Mouse (Mus musculus): ENCODE data around the gene Wdr13.
A peak's percentile ranks its signal among the peaks of the same experiment; 100 is the strongest.
"Not testable (repeated sequence)": the region's sequence is repeated elsewhere in the genome, so short reads cannot be mapped to it uniquely, and the experiment has no call there.

Wdr13 gene

DNA sequence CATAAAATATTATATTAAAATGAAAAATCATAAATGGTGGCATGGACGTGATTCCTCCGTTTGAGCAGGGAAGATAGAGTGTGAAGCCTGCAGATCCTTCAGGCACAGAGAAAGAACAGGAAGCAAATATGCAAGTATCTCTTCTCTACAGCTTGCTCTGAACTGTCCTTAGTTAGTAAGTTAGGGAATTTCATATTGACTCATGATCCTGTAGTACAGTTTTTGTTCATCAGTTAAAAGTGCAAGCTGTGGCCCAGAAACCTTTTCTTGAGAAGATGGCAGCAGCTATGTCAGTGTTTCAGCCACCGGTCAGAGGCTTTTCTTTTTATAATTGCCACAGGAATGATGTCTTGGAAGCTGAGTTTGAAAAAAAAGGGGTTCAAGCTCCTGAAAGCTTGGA, 27.7 kb downstream of the Wdr13 start:
- no peak for DNase-seq (ENCODE audit: low spot score in 2 of 2)

DNA sequence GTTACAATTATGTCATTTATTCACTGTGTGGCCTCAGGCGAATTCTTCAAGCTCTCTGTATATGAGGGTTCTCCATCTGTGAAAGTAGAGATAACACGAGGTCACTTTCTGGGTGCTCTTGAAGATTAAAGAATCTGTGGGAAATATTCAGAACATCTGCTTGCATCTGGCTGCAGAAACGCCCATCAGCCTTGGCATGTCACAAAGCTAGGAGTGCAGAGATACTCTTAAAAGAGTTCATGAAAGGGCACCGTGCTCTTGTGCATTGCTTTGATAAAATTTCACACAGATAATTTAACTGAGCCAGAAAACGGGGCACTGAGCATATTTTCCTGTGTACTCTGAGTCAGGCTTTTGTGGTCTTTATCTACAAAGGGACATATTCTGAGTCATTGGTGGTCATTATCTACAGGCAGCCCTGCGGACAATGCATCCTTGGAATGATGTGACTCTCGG, 30.5 kb downstream of the Wdr13 start:
- no peak for DNase-seq (ENCODE audit: low spot score in 2 of 2)

DNA sequence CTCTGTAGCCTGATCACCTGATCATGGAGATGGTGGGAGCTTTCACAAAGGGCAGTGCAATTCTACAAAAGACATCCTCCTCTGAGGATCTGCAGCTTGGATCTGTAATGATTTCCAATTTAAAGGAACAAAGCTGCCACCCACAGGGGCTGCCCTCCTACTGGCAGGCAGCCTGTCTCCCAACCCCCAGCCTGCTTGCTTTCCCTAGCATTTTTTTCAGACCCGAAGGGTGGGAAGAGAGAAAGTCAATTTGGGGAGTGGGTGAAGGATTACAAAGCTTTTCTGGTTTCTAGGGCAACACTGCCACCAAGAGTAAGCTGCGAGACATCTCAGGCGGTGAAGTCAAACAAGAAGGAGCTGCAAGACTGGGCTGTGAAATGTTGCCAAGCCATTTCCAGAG, 31.7 kb downstream of the Wdr13 start:
- DNase-seq (ENCODE audit: low spot score in 2 of 2): no peak

DNA sequence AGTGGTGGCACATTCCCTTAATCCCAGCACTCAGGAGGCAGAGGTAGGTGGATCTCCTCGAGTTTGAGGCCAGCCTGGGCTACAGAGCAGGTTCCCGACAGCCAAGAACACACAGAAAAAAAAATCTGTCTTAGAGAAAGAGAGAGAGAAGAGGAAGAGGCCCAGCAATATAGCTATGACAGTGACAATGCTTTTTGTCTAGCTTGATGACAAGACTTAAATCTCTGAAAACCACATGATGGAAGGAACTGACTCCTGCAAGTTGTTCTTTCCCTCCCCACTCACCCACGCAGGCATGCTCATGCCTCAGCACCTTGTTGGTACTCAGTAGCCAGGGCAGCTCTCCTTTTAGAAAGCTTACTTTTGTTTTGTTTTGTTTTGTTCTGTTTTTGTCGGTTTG, 33.3 kb downstream of the Wdr13 start:
- DNase-seq (ENCODE audit: low spot score in 2 of 2): no peak

DNA sequence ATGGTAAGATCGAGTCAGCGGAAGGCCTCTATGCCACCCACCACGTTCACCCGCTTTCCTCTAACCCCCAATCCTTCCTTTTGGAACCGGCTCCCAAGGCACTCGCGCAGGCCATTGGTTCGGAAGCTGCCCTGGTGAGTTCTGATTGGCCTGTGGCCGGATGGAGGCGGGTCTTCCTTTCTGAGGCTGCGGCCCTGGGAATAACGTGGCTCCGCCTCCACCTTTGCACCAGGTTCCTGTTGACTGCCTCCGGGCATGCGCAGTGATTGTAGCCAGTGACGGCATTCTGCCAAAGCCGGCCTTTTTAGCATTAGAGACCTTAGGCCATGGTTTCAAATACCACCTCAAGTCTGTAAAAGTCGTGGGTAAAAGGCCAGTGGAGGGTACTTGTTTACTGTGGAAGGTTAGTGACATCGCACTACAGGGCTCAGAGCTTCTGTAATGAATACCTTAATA, 35.9 kb downstream of the Wdr13 start:
- peak; percentile 91 for DNase-seq (ENCODE audit: low spot score in 2 of 2)

DNA sequence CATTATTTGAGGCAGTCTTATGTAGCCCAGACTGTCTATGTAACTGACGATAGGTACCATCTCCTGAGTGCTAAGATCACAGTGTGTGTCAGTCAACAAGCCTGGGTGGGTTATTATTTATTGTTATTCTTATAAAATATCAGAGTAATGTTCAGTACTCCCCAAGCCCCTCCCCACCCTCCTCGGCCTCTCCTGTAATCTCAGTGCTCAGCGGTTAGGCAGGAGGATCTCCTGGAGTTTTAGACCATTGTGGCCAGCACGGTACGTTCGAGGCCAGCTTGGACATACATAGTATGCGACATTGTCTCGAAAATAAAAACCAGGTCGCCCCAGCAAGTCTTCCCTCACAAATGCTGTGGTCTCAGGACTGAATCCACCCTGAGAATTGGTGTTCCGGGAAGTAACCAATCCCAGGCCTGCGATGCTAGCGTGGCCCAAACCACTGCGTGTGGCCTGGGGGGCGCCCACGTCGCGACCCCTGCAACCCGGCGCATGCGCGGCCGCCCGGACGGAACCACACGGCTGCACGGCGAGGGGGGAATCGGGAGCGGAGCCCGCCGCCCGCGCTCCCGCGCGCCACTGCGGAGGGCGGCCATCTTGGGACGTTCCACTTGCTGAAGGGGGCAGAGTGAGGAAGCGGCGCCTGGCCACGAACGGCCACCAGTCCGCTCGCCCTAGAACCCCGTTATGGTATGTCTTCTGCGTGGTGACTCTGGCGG, 36.5 kb downstream of the Wdr13 start:
- peak; percentile 75 to 84 for DNase-seq (ENCODE audit: low spot score in 2 of 2)

DNA sequence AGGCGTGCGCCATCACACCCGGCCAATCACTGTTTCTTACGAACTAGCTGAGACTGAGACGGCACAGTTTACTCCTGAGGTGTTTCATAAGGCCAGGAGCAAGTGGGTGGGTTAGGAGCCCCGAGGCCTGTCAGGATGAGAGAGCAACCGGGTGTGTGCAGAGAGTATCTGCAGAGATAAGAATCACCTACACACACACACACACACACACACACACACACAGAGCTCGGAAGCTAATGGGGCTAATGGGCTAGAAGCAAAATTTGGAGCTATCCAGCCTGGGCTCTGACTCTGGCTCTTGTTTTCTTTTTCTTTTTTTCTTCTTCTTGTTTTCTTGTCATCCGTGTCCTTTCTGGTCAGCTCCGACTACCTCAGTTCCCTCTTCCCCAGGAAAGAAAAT, 37.1 kb downstream of the Wdr13 start:
- no peak for DNase-seq (ENCODE audit: low spot score in 2 of 2)

DNA sequence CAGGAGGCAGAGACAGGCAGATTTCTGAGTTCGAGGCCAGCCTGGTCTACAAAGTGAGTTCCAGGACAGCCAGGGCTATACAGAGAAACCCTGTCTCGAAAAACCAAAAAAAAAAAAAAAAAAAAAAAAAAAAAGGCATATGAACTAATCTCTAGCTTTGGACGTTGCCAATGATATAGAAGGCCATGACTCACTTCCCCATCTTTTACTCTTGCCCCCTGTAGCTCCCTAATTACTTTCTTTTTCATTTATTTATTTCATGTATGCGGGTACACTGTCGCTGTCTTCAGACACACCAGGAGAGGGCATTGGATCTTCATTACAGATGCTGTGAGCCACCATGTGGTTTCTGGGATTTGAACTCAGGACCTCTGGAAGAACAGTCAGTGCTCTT, 41.7 kb downstream of the Wdr13 start:
- not testable (repeated sequence) for DNase-seq (ENCODE audit: low spot score in 2 of 2)

DNA sequence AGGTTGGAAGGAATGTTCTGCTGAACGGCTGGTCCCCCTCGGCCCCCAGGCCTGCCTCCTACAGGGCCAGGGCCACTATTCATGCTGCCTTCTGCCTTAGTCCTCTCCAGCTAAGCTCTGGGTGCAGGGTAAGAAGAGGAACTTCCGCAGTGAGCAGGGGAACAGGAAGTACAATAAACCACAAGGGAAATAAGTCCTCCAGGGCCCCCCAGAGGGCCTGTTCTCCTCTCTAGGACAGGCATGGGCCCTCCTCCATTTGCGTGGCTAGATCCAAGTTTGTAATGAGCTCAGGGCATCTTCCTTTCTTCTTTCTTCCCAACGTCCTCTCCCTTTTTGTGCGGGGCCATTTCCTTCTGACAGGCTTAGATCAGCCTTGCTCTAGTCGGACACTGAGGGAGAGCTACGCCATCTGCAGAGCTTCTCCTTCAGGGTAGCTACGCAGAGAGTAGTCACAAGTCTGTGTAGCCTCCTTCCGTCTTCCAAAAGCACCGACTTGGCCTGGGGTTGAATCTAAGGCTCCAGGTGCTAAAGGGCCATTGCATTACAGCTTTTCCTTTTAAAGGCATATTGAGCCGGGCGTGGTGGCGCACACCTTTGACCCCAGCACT, 42.2 kb downstream of the Wdr13 start, which contains the start of gene Was:
TSS of gene Was (minus strand) at position 153 of the 608 bp plus-strand sequence.
- DNase-seq (ENCODE audit: low spot score in 2 of 2): peak; percentile 13 to 34

DNA sequence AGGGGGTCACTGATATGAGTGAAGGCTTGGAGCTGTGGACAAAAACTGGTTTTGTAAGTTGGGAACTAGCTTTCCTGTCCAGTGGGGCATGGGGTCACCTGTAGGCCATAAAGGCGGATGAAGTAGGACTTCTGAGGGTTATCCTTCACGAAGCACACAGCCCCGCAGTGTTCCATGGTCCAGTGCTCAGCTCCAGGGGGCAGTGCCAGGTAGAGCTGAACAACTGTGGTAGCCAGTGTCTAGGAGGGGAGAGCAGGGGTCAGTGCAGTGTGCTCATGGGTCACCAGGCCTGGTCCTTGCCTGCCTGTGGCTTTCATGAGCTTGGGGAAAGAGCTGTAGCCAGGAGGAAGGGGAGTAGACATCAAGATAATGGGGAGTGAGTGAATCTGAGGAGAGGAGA, 42.9 kb downstream of the Wdr13 start:
- no peak for DNase-seq (ENCODE audit: low spot score in 2 of 2)

DNA sequence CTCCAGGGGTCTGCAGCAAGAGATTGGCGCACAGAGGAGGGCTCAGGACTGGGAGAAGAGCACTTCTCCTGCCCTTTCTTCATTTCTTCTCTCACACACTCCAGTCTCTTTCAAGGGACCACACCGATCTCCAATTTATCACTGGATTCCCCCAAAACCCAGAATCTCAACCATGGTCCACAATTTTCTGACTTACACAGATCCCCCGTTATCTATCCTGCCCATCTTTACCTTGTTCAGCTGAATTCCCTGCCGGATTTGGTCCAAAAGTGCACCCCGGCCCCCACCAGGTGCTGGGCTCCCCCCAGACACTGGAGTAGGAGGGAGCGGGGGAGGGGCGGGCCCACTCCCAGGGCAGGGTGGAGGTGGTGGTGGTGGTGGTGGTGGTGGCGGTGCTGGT, 47.1 kb downstream of the Wdr13 start:
- no peak for DNase-seq (ENCODE audit: low spot score in 2 of 2)

DNA sequence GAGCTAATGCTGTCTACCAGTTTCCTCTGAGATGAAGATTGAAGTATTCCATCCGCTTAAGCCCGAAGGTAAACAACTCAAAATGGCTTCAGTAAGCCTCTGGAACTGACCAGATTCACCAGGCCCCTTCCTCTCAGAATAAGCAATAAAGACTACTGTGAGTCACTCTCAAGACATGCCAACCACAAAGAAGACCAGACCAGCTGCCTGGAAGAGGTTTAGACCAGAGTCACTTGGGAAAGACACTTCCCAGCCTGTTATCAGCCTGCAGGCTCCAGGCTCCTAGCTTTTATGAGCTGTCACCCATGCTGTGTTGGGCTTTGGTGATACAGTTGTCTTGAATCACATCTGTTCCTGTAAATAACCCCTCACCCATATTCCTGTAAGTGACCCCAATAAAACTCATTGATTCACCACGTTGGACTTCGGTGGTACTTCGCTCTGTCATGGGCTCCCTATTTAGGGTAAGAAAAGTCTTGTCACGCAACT, 47.9 kb downstream of the Wdr13 start:
- no peak for DNase-seq (ENCODE audit: low spot score in 2 of 2)

DNA sequence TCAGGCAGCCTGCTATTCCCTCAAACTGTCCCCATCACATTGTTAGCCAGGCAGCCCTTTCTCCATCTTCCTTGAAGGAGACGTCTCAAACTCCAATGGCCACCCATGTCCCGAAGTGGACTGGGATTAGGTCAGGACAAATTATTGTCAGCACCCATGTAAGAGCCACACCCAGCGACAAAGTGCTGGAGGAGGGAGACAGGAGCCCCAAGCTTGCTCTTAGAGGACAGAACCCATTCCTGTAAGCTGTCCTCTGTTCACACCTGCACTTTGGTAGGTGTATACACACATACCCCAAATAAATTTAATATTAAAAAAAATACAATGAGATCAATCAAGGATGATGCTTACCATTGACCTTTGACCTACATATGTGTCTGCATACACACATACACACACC, 57.6 kb downstream of the Wdr13 start:
- DNase-seq (ENCODE audit: low spot score in 2 of 2): no peak

DNA sequence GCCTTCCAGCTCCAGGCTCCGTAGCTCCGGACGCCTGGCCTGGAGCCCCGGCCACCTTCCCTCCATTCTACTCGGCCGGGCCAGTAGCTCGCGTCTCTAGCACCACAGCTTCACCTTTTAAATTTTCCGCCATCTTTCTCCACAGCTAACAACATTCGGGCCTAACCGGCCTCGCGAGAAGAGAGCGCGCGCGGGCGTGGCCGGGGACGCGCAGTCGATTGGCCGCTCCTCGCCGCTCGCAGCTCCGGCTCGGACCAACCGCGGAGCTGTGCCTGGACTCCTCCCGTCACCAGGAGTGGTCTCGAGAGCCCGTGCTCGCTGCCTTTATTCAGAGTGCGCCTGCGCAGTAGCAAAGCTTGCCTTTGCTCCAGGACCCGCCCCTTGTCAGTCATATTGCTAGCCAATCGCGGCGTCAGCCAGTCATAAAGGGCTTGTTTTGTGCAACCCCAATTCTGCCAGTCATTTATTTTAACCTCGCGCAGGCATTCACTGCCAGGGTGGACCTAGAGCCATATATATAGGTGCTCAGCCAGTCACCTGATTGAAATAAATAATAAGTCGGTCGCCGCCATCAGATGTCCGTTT, 58.2 kb downstream of the Wdr13 start, which contains the start of gene Suv39h1:
TSS of gene Suv39h1 (minus strand) at position 331 of the 585 bp plus-strand sequence.
- DNase-seq (ENCODE audit: low spot score in 2 of 2): peak; percentile 80 to 84

DNA sequence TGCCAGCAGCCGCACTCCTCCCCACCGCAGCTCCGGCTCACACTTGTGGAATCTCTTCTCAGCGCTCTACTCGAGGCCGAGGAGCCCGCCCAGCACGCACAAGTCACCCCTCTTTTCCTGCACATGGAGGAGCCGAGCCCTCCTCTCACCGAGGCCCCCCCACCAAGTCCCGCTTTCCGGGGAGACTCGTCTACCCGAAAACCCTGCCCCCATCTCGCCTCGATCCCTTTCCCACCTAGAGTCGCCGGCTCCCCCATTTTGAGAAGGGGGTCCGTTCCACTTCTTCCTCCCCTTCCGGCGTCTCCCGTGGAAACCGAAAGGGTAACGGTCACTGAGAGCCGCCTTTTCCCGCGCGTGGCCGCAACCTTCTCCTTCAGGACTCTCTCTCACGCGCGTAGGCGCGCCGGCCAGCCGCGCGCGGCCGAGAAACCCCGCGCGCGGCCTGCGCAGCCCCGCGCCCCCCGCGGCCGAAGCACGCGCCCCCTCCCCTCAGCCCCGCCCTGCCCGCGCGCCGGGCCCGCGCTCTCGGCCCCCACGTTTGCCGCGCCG, 58.7 kb downstream of the Wdr13 start:
- peak; percentile 7 to 8 for DNase-seq (ENCODE audit: low spot score in 2 of 2)

Measured in spleen, postnatal 14 days (tissue).